Mouse (Mus musculus) hindbrain, embryonic 13.5 days (tissue): ENCODE data around the gene Kif26b. TPM values are rescaled to one million over a fixed set of nuclear protein-coding genes. Genes with fewer than 3 reads are reported as not detected.

Experiments used
- ATAC-seq: fragments of 200-750 bp; cut with Nextera tagmentation; 2 replicates; pipeline ENCODE4 v1.8.0; 2017; ENCODE audit warnings: moderate TSS enrichment; ENCODE audit not compliant: low FRiP score
- H3K27ac ChIP-seq: fragments of 300-500 bp; sonication (generic); 2 replicates; pipeline ENCODE4 v1.5.1; 2015; ENCODE audit warnings: inconsistent platforms, mild to moderate bottlenecking, moderate library complexity
- H3K27me3 ChIP-seq: fragments of 300-500 bp; sonication (generic); 2 replicates; pipeline ENCODE4 v1.6.1; 2015; ENCODE audit warnings: mild to moderate bottlenecking, inconsistent platforms
- H3K36me3 ChIP-seq: fragments of 300-500 bp; sonication (generic); 2 replicates; pipeline ENCODE4 v1.6.1; 2015; ENCODE audit warnings: mild to moderate bottlenecking, inconsistent platforms
- H3K4me1 ChIP-seq: fragments of 300-500 bp; sonication (generic); replicated peaks from 2 replicates; pipeline ENCODE4 v1.6.1; 2015; ENCODE audit warnings: inconsistent platforms
- H3K4me2 ChIP-seq: fragments of 300-500 bp; sonication (generic); 2 replicates; pipeline ENCODE4 v1.6.1; 2015; ENCODE audit warnings: inconsistent platforms, mild to moderate bottlenecking, moderate library complexity
- H3K4me3 ChIP-seq: fragments of 300-500 bp; sonication (generic); 2 replicates; pipeline ENCODE4 v1.5.1; 2015; ENCODE audit warnings: mild to moderate bottlenecking, inconsistent platforms
- H3K9ac ChIP-seq: fragments of 300-500 bp; sonication (generic); 2 replicates; pipeline ENCODE4 v1.6.1; 2015; ENCODE audit warnings: mild to moderate bottlenecking, inconsistent platforms
- H3K9me3 ChIP-seq: fragments of 300-500 bp; sonication (generic); 2 replicates; pipeline ENCODE4 v1.6.1; 2016; ENCODE audit warnings: inconsistent platforms
- WGBS: fragments of 180-500 bp; shearing (Covaris S2); methylation state at CpG from one replicate; pipeline ENCODE4 v1.1.7; 2015; 5-methylcytosine and 5-hydroxymethylcytosine counted together
- polyA plus RNA-seq: library from polyadenylated mRNA; unstranded; fragments of >200 nt; fragmentation: Nextera tagmentation; extraction: Ambion mirVana; gene quantifications from 2 replicates; pipeline ENCODE4 v1.2.1, GENCODE M21; 2015

Gene Kif26b
- polyA plus RNA-seq, 1 experiment from 2014 or later: 9.3 TPM

DNA sequence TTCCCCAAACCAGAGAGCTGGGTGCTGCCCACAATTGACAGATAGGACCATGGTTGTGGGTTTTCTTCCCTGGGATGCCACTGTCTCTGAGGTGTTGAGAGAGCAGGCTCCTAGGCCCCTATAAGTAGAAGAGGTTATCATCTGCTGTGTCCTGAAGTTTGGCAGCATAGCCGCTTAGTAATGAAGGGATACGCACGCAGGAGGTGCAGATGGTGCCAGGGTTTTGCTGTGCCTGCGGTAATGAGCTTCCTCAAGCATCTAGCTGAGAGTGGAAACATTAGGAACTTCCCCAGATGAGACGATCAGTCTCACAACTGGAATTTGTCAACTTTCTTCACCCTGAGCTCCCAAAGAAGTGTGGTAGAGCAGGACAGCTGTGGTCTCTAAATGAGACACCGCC lies 363.5 kb downstream of the Kif26b start:
- Histone ChIP-seq H3K9ac (no peak overlapping the region), H3K4me2 (no peak overlapping the region), H3K4me1 (peaks cover 16% of the 10 kb centered on the region), H3K36me3 (no peaks in the 10 kb centered on the region), H3K9me3 (no peaks in the 10 kb centered on the region), H3K4me3 (no peak overlapping the region), H3K27ac (0 out of 2 replicates have a peak overlapping the region, but pooled peaks have one; percentile 6), H3K27me3 (no peaks in the 10 kb centered on the region)
- WGBS: 83% methylated on average over 6 of the region's 6 CpGs
- ATAC-seq: no peak

DNA sequence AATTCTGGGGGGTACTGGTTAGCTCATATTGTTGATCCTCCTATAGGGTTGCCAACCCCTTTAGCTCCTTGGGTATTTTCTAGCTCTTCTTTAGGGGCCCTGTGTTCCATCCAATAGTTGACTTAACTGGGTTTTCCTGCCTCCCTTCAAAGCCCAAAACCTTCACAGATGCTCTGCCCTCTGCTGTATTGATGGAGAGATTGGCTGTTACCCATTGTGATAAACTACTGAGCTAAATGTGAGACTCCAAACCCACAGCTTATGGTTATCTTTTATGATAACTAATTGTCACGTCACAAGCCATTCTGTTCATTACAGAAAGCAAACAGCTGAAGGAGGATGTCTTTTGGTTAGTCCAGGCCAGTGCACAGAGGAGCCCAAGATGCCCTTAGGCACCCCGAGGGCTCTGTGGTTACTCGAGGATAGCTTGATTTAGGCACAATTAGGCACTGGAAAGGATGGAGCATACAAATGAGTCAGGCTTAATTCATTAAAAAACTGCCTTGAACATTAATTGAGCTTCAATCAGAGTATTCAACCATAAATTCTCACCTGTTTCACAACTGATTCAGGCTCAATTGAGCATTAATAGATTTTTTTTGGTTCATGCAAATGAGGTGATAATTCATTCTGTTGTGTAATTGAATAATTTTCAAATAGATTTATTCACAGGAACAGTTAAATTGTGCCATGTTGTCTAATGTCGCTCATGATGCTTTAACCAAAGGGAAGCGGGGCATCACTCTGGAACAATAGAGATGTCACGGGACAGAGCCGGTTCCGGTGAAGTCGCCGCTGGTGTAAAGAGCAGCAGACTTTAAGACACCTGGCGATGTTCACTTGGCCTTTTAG lies 364.5 kb downstream of the Kif26b start:
- no peak overlapping the region for H3K27ac ChIP-seq
- WGBS: 60% methylated on average over 11 of the region's 11 CpGs
- no peaks in the 10 kb centered on the region for H3K9me3 ChIP-seq
- H3K9ac ChIP-seq: no peak overlapping the region
- H3K4me1 ChIP-seq: peaks cover 14% of the 10 kb centered on the region
- no peak overlapping the region for H3K4me2 ChIP-seq
- H3K36me3 ChIP-seq: no peaks in the 10 kb centered on the region
- H3K27me3 ChIP-seq: no peaks in the 10 kb centered on the region
- no peak overlapping the region for H3K4me3 ChIP-seq
- no peak for ATAC-seq

DNA sequence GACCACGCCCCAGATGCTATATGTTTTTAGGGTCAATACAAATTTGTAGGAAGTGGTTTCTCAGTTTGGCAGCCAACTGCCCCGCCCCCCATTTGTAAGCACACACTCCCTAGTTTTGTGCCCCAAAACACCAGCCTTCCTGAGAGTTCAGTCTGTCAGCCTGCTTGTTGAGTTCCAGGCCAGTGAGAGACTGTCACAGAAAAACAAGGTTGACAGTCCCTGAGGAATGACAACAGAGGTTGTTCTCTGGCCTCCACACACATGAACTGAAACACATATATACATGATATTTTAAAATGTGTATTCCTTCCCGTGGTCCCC lies 365.1 kb downstream of the Kif26b start:
- Histone ChIP-seq H3K9me3 (no peaks in the 10 kb centered on the region), H3K36me3 (no peaks in the 10 kb centered on the region), H3K27me3 (no peaks in the 10 kb centered on the region), H3K4me3 (no peak overlapping the region), H3K9ac (no peak overlapping the region), H3K4me2 (no peak overlapping the region), H3K27ac (no peak overlapping the region), H3K4me1 (peaks cover 14% of the 10 kb centered on the region)
- ATAC-seq: no peak
- WGBS: 95% methylated on average over 3 of the region's 3 CpGs

DNA sequence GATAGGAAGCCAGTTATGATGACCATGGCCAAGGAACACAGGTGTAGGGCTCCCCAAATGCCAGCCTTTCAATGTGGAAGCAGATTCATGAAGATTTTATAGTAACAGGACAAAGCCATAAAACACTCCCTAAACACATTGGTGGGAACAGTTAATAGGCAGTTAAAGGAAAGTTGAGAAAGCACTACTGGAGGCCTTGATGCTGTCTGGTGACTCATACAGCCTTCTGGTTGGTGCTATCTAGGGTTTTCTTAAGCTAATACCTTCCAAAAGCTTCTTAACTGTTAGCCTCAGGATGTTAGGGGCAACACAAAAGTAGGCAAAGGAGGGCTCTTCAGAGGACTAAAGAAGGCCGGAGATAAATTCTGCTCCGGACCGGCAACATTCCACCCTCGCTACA lies 366.7 kb downstream of the Kif26b start:
- no peak for ATAC-seq
- Histone ChIP-seq H3K4me2 (no peak overlapping the region), H3K9me3 (no peaks in the 10 kb centered on the region), H3K27ac (no peak overlapping the region), H3K4me1 (0 out of 2 replicates have a peak, but pooled peaks cover 4% of the 10 kb centered on the region), H3K27me3 (no peaks in the 10 kb centered on the region), H3K9ac (no peak overlapping the region), H3K36me3 (no peaks in the 10 kb centered on the region), H3K4me3 (no peak overlapping the region)
- WGBS: 95% methylated on average over 4 of the region's 4 CpGs

DNA sequence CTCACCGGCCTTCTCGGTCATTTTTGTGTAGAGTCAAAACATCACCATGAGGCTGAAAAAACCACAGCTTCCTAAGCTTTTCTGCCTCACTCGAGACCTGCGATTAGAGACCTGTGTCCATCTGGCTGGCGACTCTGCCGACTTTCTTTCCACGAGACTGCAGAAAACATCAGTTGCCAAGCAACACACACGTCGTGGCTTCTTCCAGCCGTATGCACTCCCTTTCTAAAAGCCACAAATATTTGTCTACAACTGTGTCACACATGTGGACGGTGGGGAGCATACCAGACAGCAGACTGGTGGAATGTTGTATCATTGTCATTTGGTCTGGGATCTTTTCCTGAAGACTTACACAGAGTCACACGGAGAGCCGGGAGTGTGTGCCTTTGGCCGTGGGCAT lies 382.0 kb downstream of the Kif26b start:
- 48% methylated on average over 14 of the region's 14 CpGs for WGBS
- peaks cover 45% of the 10 kb centered on the region for H3K4me1 ChIP-seq
- peaks cover 10% of the 10 kb centered on the region for H3K27me3 ChIP-seq
- no peak overlapping the region for H3K9ac ChIP-seq
- H3K27ac ChIP-seq: peak overlapping the region; percentile 32
- no peak overlapping the region for H3K4me2 ChIP-seq
- H3K36me3 ChIP-seq: peaks cover 11% of the 10 kb centered on the region
- no peak overlapping the region for H3K4me3 ChIP-seq
- no peak for ATAC-seq
- H3K9me3 ChIP-seq: no peaks in the 10 kb centered on the region

DNA sequence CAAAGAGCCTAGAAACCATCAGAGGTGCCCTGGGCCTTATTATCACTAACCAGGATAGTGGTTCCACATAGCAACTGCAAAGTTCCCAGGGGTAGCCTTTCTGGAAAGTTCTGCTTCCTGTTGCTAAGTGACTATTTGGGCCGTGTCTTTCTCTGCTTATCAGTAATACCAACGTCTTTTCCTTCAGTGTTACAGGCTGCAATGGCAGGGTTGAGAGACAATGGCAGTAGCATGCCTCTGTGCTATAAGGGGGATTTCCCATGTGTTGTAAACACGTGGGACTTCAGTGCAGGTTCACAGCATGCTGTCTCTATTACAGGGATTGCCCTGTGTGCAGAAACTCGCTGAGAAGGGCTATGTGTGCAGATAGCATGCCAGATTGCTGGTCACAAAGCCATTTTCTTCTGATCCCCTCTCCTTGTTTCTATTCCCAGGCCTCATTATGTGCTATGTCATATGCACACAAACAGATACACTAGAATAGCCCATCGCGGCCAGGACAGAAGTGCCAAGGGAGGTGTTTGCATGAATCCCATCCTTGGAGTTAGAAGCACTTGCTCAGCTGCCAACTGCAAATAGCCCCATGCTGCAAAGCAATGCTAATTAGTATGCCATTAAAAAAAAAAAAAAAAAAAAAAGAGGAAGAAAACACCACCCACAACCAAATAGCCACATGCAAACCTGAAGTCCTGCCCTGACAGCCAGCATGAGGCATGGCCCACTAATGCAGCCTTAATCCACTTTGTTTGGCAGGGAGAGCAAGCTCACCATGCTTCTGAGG lies 384.2 kb downstream of the Kif26b start:
- Histone ChIP-seq H3K4me3 (no peak overlapping the region), H3K9me3 (no peaks in the 10 kb centered on the region), H3K36me3 (peaks cover 29% of the 10 kb centered on the region), H3K9ac (no peak overlapping the region), H3K4me2 (no peak overlapping the region), H3K4me1 (peaks cover 55% of the 10 kb centered on the region), H3K27me3 (peaks cover 29% of the 10 kb centered on the region), H3K27ac (peak overlapping the region; percentile 69; the same call in 1 of the 2 replicates)
- no peak for ATAC-seq
- 46% methylated on average over 6 of the region's 6 CpGs for WGBS

DNA sequence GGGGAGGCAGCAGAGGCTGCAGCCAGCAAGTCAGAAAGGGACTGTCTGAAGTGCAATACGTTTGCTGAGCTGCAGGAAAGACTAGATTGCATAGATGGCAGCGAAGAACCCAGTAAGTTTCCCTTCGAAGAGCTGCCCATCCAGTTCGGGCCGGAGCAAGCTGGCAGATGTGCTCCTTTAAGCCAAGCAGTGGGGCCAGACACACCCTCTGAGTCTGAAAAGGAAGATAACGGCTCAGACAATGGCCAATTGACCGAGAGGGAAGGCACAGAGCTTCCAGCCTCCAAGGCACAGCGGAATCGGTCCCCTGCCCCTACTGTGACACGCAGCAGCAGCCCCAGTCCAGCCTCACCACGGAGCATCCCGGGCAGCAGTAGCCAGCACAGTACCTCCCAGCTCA lies 386.1 kb downstream of the Kif26b start:
- Histone ChIP-seq H3K27me3 (peaks cover 29% of the 10 kb centered on the region), H3K36me3 (peaks cover 32% of the 10 kb centered on the region), H3K27ac (no peak overlapping the region), H3K4me3 (no peak overlapping the region), H3K9me3 (no peaks in the 10 kb centered on the region), H3K9ac (no peak overlapping the region), H3K4me1 (peaks cover 63% of the 10 kb centered on the region), H3K4me2 (no peak overlapping the region)
- 48% methylated on average over 12 of the region's 12 CpGs for WGBS
- ATAC-seq: no peak

DNA sequence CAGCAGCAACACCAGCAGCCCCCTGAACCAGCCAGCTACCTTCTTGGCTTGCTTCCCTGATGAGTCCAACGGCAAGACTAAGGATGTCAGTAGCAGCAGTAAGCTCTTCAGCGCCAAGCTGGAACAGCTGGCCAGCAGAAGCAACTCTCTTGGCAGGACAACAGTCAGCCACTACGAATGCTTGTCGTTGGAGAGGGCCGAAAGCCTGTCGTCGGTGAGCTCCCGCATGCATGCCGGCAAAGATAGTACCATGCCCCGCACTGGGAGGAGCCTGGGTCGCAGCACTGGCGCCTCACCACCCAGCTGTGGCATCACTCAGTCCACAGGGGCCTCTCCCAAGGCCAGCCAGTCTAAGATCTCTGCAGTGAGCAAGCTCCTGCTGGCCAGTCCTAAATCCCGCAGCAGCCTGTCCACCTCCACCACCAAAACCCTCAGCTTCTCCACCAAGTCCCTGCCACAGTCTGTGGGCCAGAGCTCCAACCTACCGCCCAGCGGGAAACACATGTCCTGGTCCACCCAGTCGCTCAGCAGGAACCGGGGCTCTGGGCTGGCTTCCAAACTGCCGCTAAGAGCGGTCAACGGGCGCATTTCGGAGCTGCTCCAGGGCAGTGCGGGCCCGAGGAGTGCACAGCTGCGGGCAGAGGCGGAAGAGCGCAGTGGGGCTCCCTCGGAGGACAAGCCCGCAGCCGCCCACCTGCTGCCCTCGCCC lies 388.4 kb downstream of the Kif26b start:
- 47% methylated on average over 31 of the region's 31 CpGs for WGBS
- Histone ChIP-seq H3K27ac (no peak overlapping the region), H3K4me1 (peaks cover 50% of the 10 kb centered on the region), H3K4me3 (no peak overlapping the region), H3K36me3 (peaks cover 35% of the 10 kb centered on the region), H3K9ac (no peak overlapping the region; the same call in 1 of the 2 replicates), H3K9me3 (no peaks in the 10 kb centered on the region), H3K4me2 (peak overlapping the region; percentile 29), H3K27me3 (peaks cover 29% of the 10 kb centered on the region)
- no peak for ATAC-seq

DNA sequence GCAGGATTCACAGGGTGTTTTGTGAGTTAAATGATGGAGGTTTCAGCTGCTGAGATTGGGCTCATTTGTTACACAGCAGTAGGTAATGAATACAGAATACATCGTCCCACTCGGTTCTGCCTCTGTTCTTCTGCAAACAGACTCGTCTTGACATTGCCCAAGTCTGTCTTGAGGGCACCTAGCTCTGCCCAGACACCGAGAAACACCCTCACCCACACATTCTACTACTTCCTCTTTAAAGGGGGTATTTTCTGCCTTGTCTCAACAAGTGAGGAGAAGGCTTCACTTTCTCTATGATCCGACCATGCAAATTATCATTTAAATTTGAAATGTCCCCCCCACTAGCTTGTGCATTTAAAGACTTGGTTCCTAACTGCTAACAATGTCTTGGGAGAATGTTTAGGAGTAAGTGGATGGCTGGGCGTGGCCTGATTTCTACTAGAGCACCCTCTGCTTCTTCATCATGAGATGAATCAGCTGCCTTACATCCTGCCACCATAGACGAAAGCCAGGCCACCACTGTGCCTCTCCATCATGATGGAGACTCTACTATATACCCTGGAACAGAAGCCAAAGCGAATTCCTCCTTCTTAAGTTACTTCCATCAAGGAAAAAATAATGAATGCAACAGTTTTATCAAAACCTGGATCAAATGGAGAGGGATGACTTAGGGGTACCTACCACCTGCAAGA lies 395.7 kb downstream of the Kif26b start:
- no peaks in the 10 kb centered on the region for H3K27me3 ChIP-seq
- H3K9me3 ChIP-seq: 0 out of 2 replicates have a peak, but pooled peaks cover 3% of the 10 kb centered on the region
- ATAC-seq: no peak
- H3K27ac ChIP-seq: no peak overlapping the region
- H3K4me2 ChIP-seq: no peak overlapping the region
- 75% methylated on average over 8 of the region's 8 CpGs for WGBS
- no peak overlapping the region for H3K9ac ChIP-seq
- peaks cover 7% of the 10 kb centered on the region; the same call in 1 of the 2 replicates for H3K4me1 ChIP-seq
- peaks cover 17% of the 10 kb centered on the region for H3K36me3 ChIP-seq
- no peak overlapping the region for H3K4me3 ChIP-seq

DNA sequence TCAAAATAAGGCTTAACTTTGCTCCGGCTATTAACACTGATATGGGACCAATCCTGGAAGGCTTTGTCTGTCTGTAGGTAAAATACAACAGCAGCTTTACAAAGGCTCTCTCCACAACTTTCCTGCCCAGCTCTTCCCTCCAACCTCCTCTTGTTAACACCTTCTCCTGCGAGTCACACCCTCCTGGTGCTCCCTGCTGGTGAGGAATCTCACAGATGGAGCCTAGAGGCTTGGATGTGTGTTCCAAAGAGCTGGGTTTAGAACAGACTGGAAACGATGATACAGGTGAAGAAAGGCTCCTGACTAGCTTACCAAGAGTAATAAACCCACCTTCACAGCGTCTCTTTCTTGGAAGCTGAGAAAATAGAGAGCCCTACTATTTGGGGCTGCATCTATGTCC lies 400.6 kb downstream of the Kif26b start:
- Histone ChIP-seq H3K4me1 (0 out of 2 replicates have a peak, but pooled peaks cover 4% of the 10 kb centered on the region), H3K27me3 (no peaks in the 10 kb centered on the region), H3K9me3 (no peaks in the 10 kb centered on the region), H3K9ac (no peak overlapping the region), H3K36me3 (peaks cover 45% of the 10 kb centered on the region), H3K27ac (no peak overlapping the region), H3K4me2 (no peak overlapping the region), H3K4me3 (no peak overlapping the region)
- no peak for ATAC-seq
- 78% methylated on average over 4 of the region's 4 CpGs for whole genome bisulfite sequencing

DNA sequence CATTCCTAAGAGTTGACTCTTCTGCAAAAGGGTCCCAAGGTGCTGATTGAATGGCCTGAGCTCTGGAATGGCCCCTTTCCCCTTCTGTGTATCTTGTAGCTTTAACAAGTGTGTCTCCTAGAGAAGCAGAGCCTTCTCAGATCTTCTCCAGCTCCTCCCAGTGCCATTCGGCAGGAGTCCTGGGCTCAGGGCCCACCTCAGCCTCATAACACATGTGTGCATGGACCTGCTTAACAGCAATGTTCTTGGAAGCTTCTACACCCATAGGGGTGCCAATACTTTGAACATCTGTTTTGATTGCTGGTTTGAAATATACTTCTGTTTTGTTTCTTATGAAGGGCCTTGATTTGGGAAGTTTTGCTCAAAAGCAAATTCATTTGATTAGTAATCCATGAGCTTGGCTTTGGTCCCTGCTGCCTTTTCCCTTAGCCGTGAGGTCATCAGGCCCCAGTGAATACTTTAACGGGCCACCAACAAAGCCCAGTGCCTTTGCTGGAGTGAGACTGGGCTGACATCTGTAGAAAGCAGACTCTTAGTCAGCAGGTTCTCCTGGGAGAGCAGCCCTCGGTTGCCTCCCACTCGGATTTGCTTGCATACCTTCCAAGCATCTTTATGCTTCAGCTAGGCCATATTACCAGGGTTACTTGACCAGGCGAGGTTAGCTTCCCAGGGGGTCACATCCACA lies 405.2 kb downstream of the Kif26b start:
- H3K36me3 ChIP-seq: peaks cover 35% of the 10 kb centered on the region
- no peak overlapping the region for H3K4me3 ChIP-seq
- no peak overlapping the region for H3K27ac ChIP-seq
- WGBS: 75% methylated on average over 6 of the region's 6 CpGs
- no peaks in the 10 kb centered on the region for H3K9me3 ChIP-seq
- H3K9ac ChIP-seq: no peak overlapping the region
- 0 out of 2 replicates have a peak, but pooled peaks cover 3% of the 10 kb centered on the region for H3K4me1 ChIP-seq
- no peak for ATAC-seq
- H3K27me3 ChIP-seq: no peaks in the 10 kb centered on the region
- H3K4me2 ChIP-seq: no peak overlapping the region
